Mouse (Mus musculus): ENCODE measurements at regions not wholly inside any gene's neighbourhood (a gene's known extent, or its start where the extent isn't known, plus 50 kb on each side); places are given as distances from the start of the nearest gene placed in this dataset.

DNA sequence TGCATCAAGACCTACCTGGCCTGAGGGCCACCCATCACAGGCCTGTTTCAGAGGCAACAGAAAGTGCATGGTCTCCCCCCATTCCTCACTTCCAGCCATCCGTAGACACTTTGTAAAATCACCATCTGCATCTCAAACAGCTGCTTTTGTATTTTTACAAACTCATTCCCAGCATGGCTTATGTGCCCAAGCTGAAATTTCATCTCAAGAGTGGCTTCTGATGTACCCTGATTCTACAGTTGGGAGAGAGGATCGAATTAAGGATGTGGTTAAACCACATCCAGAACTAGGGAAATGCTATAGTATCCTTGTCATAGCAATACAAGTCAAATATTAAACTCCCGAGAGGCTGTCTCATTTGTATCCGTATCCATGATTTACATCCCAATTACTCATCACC is 221.5 kb downstream of the Qk start:
- 91% methylated on average over 4 of the region's 4 CpGs for WGBS
- H3K27ac ChIP-seq = no peak overlapping the region
- no peaks in the 10 kb centered on the region for H3K4me1 ChIP-seq
- no peaks in the 10 kb centered on the region for H3K36me3 ChIP-seq
- H3K9me3 ChIP-seq (replicated peaks) = no peaks in the 10 kb centered on the region
- H3K27me3 ChIP-seq (ENCODE audit: low read depth, poor library complexity, severe bottlenecking) = no peaks in the 10 kb centered on the region
- H3K4me3 ChIP-seq = no peak overlapping the region
- no peak for DNase-seq (ENCODE audit: low spot score)

- no peak for DNase-seq (ENCODE audit: low spot score)
These were observed 222.0 kb downstream of the Qk start for GRCm38 (mm10) chr17:10097691-10098090.

GRCm38 (mm10) chr17:10095841-10096301 is 223.8 kb downstream of the Qk start:
- Histone ChIP-seq H3K4me1 (no peaks in the 10 kb centered on the region), H3K27me3 (ENCODE audit: low read depth, poor library complexity, severe bottlenecking) (no peaks in the 10 kb centered on the region), H3K36me3 (no peaks in the 10 kb centered on the region), H3K27ac (0 out of 2 replicates have a peak overlapping the region, but pooled peaks have one; percentile 16), H3K4me3 (no peak overlapping the region), H3K9me3 (replicated peaks) (no peaks in the 10 kb centered on the region)
- DNase-seq (ENCODE audit: low spot score) = no peak
- 89% methylated on average over 3 of the region's 3 CpGs for WGBS

More at GRCm38 (mm10) chr17:10097691-10098090, 222.0 kb downstream of the Qk start:
- no peaks in the 10 kb centered on the region for H3K27me3 ChIP-seq (ENCODE audit: low read depth, poor library complexity, severe bottlenecking)
- no peaks in the 10 kb centered on the region for H3K9me3 ChIP-seq (replicated peaks)
- H3K4me1 ChIP-seq = no peaks in the 10 kb centered on the region
- H3K27ac ChIP-seq = no peak overlapping the region
- no peaks in the 10 kb centered on the region for H3K36me3 ChIP-seq
- H3K4me3 ChIP-seq = no peak overlapping the region

- no peaks in the 10 kb centered on the region for H3K4me1 ChIP-seq
- no peaks in the 10 kb centered on the region for H3K9me3 ChIP-seq (replicated peaks)
- H3K27ac ChIP-seq = no peak overlapping the region
- no peak overlapping the region for H3K4me3 ChIP-seq
- WGBS = 76% methylated on average over 3 of the region's 3 CpGs
- H3K36me3 ChIP-seq = no peaks in the 10 kb centered on the region
- no peak for DNase-seq (ENCODE audit: low spot score)
- H3K27me3 ChIP-seq (ENCODE audit: low read depth, poor library complexity, severe bottlenecking) = no peaks in the 10 kb centered on the region
These were observed 225.5 kb downstream of the Qk start for GRCm38 (mm10) chr17:10094108-10094521.

DNA sequence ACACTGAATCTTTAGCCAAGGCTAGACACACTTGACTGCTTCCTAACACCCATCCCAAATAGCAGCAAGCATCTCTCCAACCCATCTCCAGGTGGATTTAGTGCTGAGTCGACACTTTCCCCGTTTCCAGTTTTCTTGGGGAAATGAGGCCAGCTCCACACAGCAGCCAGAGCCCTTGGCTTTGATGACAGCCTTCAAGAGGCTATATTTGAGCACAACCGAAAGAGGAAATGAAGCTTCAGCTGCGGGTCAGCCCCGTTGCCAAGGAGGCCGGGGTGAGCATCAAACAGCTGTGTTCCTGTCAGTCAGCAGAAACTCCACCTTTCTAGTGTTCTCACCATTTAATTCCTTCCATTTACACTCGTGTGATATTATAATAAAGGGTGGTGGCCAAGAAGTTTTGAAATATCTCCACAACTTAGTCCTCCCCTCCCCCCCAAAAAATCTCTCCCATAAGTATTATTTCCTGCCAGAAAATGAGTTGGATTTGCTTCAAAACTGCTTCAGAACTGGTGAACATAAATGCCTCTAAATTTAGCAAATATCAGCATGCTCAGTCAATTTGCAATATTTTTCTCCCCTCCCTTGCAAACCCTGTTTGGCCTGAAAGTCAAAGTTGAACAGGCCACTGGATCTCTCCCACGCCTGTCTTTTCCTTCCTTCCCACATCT is 226.1 kb downstream of the Qk start:
- H3K27me3 ChIP-seq (ENCODE audit: low read depth, poor library complexity, severe bottlenecking) = no peaks in the 10 kb centered on the region
- no peak overlapping the region for H3K27ac ChIP-seq
- no peaks in the 10 kb centered on the region for H3K4me1 ChIP-seq
- WGBS = 77% methylated on average over 8 of the region's 8 CpGs
- H3K4me3 ChIP-seq = no peak overlapping the region
- no peaks in the 10 kb centered on the region for H3K9me3 ChIP-seq (replicated peaks)
- DNase-seq (ENCODE audit: low spot score) = no peak
- no peaks in the 10 kb centered on the region for H3K36me3 ChIP-seq

DNA sequence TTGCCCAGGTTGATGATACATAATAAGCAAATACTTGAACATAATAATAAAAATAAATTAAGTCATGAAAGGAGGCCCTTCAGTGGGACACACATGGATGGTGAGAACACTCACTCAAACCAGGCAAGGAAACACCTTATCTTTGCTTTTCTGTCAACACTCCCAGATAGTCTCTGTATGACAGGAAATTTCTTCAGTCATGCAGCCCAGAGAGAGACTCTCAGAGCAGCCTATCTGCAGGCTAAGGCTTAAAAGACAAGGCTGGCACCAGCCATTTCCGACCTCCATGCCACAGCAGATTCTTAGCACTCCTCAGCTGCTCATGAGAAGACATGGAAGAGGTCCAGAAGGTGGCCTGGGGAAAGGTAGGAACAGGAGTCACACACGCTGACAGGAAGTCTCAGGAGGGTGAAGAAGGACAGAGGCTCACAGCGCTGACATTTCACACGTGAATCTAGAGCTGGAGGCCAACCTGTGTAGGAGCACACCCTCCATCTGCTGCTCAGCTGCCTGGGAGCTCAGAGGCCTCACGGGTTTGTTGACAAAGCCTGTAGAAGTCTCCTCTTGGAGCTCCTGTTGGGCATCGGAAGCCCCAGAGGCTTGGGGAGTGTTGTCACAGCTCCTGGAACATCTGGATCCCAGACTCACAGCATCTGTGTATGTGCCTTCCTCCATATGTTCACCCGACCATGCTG is 232.3 kb downstream of the Qk start:
- Histone ChIP-seq H3K36me3 (no peaks in the 10 kb centered on the region), H3K9me3 (replicated peaks) (no peaks in the 10 kb centered on the region), H3K4me3 (no peak overlapping the region), H3K4me1 (no peaks in the 10 kb centered on the region), H3K27ac (no peak overlapping the region), H3K27me3 (ENCODE audit: low read depth, poor library complexity, severe bottlenecking) (no peaks in the 10 kb centered on the region)
- 73% methylated on average over 7 of the region's 7 CpGs for WGBS
- DNase-seq (ENCODE audit: low spot score) = no peak

DNA sequence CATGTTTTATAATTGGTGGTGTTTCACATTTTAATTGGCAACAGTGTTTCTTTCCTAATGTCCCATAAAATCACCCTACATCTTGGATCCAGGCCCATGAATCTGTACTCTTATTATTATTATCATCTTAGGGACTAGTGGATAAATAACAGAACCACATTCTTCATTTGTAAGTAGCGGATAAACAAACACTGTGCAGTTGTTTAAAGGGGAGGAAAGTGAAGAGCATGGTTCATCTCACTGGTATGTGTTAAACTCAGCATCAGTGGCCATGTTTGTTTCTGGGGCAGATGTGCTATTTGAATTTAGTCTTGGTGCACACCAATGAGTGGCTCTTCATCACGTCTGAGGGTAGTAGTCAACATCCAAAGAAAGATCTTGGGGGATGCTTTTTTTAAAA is 233.1 kb downstream of the Qk start:
- Histone ChIP-seq H3K9me3 (replicated peaks) (no peaks in the 10 kb centered on the region), H3K27me3 (ENCODE audit: low read depth, poor library complexity, severe bottlenecking) (no peaks in the 10 kb centered on the region), H3K36me3 (no peaks in the 10 kb centered on the region), H3K4me3 (no peak overlapping the region), H3K27ac (no peak overlapping the region), H3K4me1 (no peaks in the 10 kb centered on the region)
- 87% methylated on average over 2 of the region's 2 CpGs for WGBS
- no peak for DNase-seq (ENCODE audit: low spot score)

DNA sequence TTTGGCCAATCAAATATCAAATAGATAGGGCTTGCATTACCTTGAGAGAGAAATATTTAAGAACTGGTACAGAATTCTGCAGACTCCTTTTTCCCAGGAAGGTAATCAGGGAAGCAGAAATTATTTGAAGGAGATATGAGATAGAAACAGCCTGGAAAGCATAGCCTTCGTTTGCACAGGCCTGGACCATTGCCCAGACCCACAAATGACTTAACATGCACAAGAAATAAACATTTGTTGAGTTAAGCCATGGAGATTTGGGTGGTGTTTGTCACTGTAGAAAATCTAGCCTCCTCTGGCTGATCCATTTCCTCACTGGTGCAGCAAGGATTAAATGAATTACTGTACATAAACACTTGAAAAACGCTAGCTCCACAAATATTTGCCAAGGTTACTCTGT is 233.5 kb downstream of the Qk start:
- no peaks in the 10 kb centered on the region for H3K9me3 ChIP-seq (replicated peaks)
- H3K36me3 ChIP-seq = no peaks in the 10 kb centered on the region
- DNase-seq (ENCODE audit: low spot score) = no peak
- H3K27me3 ChIP-seq (ENCODE audit: low read depth, poor library complexity, severe bottlenecking) = no peaks in the 10 kb centered on the region
- no peaks in the 10 kb centered on the region for H3K4me1 ChIP-seq
- H3K4me3 ChIP-seq = no peak overlapping the region
- 85% methylated on average over 2 of the region's 2 CpGs for WGBS
- no peak overlapping the region for H3K27ac ChIP-seq

DNA sequence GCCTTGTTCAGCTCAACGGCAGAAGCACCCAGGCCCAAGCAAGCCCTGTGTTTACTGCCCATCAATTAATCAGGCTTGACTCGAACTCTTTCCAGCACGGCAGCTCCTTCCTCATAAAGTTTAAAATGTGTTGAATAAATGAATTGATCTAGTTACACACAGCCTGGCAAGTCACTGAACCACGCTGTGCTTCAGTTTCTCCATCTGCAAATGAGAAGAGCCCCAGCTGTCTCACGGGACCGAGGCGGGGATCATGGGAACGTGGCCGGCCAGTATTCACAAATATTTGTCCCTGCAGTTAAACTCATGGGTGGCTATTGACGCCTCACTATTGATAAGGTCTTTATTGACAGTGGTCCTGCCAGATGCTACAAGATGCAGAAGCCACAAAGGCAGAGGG is 237.9 kb downstream of the Qk start:
- Histone ChIP-seq H3K4me3 (no peak overlapping the region), H3K27me3 (ENCODE audit: low read depth, poor library complexity, severe bottlenecking) (no peaks in the 10 kb centered on the region), H3K27ac (no peak overlapping the region), H3K4me1 (no peaks in the 10 kb centered on the region), H3K36me3 (no peaks in the 10 kb centered on the region), H3K9me3 (replicated peaks) (no peaks in the 10 kb centered on the region)
- WGBS = 78% methylated on average over 10 of the region's 10 CpGs
- no peak for DNase-seq (ENCODE audit: low spot score)

GRCm38 (mm10) chr17:10079853-10080650 is 239.6 kb downstream of the Qk start:
- no peak for DNase-seq (ENCODE audit: low spot score)
- Histone ChIP-seq H3K36me3 (no peaks in the 10 kb centered on the region), H3K9me3 (replicated peaks) (no peaks in the 10 kb centered on the region), H3K4me3 (no peak overlapping the region), H3K27ac (no peak overlapping the region), H3K4me1 (no peaks in the 10 kb centered on the region), H3K27me3 (ENCODE audit: low read depth, poor library complexity, severe bottlenecking) (no peaks in the 10 kb centered on the region)
- 85% methylated on average over 15 of the region's 15 CpGs for WGBS

GRCm38 (mm10) chr17:10078536-10079319 is 240.9 kb downstream of the Qk start:
- H3K9me3 ChIP-seq (replicated peaks) = no peaks in the 10 kb centered on the region
- WGBS = 49% methylated on average over 7 of the region's 7 CpGs
- no peaks in the 10 kb centered on the region for H3K36me3 ChIP-seq
- H3K4me1 ChIP-seq = no peaks in the 10 kb centered on the region
- H3K27ac ChIP-seq = no peak overlapping the region
- no peaks in the 10 kb centered on the region for H3K27me3 ChIP-seq (ENCODE audit: low read depth, poor library complexity, severe bottlenecking)
- no peak overlapping the region for H3K4me3 ChIP-seq
- no peak for DNase-seq (ENCODE audit: low spot score)

GRCm38 (mm10) chr17:10073301-10073700 is 246.4 kb downstream of the Qk start:
- DNase-seq (ENCODE audit: low spot score) = peak; percentile 7
- Histone ChIP-seq H3K4me3 (no peak overlapping the region), H3K27ac (no peak overlapping the region), H3K4me1 (no peaks in the 10 kb centered on the region), H3K36me3 (no peaks in the 10 kb centered on the region), H3K27me3 (ENCODE audit: low read depth, poor library complexity, severe bottlenecking) (no peaks in the 10 kb centered on the region), H3K9me3 (replicated peaks) (no peaks in the 10 kb centered on the region)

Data from limb, embryonic 10.5 days (tissue).